Mouse (Mus musculus): ENCODE data around the gene Cdh22.

Gene Cdh22

DNA sequence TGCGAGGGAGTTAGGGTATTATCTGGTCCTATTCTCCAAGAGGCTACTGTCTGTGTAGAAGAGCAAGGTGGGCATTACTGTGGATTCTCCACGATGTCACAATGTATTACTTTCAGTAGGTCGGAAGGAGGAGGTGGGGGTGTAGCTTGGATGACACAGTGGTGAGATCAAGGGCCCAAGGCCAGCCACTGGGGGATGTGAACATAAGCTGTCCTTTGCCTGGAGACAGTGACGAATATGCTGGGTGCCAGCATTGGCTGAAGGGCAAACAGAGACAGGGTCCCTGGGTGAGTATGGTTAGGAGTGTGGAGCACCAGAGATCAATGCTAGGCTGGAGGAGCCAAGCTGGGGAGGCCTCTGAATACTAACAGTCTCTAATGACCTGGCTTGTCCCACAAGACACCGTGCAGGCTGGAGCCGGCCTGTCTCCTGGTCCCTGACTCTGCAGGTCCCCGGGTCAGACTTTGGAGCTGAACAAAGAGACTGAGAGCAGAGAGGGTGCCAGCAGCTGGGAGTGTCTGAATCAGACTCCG, 143.2 kb downstream of the Cdh22 start:
- intact Hi-C loops (cut with DNase I): no loop called here

DNA sequence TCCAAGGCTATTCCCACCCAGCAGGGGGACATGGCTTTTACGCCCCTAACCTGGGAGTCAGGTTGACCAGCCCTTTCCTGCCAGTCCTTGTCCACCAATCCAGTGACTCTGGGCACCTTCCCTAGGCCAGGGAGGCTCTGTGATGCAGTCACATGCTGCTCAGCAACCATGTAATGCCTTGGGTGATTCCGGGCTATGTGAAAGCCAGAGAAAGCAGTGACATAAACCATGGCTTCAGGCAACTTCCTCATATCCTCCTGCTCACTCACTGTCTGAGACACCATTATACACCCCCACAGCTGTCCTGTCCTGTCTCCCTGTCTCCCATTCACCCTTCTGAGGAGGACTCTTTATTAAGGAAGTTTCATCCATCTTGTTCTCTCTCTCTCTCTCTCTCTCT, 144.0 kb downstream of the Cdh22 start, which contains the start of gene 1700025C18Rik:
Gene 1700025C18Rik (minus strand): TSS at position 101 of the 400 bp plus-strand sequence.
- intact Hi-C loops (cut with DNase I): no loop called here

DNA sequence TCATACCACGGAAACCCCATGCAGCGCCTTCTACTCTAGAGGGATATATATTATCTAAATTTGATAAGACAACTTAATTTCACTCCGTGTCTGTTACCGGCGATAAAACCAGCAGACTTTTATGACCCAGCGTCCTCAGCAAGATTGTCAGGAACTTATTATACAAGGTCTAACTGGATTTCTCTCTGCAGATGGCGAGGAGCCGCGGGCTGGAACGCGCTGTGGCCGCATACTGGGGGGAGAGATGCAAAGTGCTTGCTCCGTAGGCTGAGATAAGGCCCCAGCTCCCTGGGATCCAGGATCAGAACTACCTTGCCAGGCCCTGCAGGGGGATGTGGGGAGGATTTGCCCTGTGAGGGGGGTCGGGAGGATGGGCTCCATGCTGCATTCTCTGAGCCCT, 145.2 kb downstream of the Cdh22 start:
- intact Hi-C loops (cut with DNase I): no loop called here

DNA sequence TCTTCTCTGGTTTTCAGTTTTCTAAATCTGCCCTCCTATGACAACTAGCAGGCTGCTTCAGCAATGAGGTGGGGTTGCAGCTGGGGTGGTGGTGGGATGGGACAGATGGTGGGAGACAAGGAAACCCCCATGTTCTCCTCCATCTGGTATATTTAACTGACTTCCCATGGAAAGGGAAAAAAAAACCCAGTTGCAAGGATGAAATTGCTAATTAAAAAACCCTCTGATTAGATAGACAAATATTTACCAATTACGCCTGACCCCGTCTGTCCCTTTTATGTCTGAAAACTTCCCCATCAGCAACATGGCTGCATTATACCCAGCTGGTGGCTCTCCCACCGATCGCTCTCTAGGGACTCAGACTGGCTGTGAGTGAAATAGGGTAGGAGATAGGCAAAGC, 148.0 kb downstream of the Cdh22 start:
- intact Hi-C loops (cut with DNase I): no loop called here

DNA sequence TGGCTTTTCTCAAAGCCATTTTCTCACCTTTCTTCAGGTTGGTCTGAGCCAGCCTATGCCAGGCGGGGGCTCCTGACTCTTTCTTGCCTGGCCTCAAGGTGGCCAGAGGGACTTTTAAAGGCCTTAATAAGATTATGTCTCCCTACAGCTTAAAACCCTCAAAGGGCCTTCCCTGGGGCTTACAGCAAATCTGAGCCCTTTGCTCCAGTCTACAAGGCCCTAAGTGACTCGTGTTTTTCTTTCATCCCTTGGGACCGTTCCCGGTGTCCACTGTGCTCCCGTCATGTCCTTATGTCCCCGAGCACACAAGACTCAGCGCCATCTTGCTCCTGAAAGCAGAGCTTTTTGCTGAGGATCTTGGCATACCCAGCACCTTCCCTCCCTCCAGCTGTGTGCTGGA, 153.4 kb downstream of the Cdh22 start:
- intact Hi-C loops (cut with DNase I): no loop called here

DNA sequence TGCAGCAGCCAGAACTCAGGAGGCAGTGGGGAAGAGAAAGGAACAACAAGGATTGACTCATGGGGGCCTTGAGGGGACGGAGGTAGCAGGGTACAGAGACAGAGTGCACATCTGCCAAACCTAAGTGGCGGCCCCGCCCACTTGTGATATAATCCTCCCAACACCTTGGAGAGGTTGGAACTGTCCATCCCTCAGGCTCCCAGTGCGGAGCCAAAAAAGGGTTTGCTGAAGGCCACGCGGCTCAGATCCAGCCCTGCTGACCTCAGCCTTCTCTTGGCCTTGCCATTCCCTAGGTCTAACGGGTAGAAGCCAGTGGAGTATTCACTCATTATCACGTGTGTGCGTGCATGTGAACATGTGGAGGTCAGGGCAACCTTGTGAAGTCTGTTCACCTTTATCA, 154.0 kb downstream of the Cdh22 start:
- intact Hi-C loops (cut with DNase I): no loop called here

DNA sequence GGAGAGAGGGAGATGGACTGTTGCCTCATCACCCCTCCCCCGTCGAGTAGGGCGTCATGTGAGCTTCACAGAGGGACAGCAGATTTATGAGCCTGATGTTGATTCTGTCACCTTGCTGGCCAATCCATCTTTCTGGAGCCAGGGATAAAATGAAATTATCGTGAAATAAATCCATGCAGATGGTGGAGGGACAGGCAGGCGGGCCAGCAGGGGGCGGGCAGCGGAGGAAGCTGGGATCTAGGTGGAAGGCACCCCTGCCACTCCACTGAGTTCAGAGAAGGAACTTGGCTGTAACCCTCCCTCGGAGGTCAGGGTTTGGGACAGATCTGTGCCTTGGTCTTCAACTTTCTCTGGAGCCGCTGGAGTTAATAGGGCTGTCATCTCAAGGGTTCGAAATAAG, 156.0 kb downstream of the Cdh22 start:
- intact Hi-C loops (cut with DNase I): loop anchor here (5.0 kb wide), 1 partner anchor 259 kb away; no protein-coding TSS in a partner anchor

DNA sequence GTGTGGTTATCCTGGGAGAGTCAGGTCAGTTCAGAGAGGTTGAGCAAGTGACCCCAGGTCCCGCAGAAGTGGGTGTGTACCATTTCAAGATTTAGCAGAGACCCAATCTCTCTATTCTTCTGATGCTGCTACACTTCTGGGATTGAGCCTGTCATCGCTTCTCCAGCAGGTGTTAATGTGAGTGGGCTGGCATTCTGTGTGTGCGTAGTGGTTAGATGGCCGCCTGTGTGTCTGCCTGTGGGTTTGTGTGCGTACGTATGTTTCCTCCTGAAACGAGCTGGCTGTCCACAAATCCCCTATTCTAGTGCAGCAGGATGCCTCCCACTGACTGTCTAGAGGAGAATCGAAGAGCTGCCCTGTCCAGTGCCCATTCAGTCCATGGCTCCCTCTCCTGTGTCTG, 156.6 kb downstream of the Cdh22 start:
- intact Hi-C loops (cut with DNase I): loop anchor here (5.0 kb wide), 1 partner anchor 259 kb away; no protein-coding TSS in a partner anchor

DNA sequence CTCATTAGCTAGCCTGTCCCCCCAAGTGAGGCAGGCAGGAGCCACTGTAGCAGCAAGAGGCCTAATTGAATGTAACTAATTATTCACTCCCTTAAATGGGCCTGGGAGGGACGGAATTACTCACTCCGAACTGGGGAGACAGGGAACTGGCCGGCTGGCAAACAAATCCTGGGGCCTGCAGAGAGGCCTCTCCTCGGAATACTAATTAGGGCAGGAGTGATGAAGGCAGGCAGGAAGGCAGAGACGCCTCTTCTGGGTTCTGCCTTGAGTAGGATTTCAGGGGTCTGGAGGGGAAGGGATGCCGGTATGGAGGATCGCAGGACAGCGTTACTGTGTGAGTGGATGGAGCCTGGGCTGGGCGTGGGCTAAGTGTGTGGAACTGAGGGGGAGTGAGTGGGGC, 157.6 kb downstream of the Cdh22 start:
- intact Hi-C loops (cut with DNase I): loop anchor here (2.0 to 5.0 kb wide), 2 partner anchors 36 to 260 kb away; no protein-coding TSS in a partner anchor

DNA sequence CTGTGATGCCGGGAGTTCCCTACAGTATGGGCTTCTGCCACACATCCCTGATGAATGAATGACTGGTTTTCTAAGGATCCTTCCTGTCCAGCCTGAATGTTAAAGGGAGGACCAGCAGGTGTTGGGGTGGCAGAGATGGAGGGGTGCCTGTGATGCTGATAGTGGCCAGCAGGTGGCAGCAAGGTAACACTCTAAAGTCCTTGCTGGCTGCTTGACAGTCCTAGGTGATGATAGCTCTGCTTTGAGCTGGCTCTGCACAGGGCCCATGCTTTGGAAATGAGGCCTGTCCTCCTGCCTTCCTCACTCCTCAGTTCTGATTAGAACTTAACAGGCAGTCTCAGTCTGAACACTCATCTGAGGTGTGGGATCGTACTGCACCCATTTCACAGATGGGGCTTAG, 159.7 kb downstream of the Cdh22 start:
- intact Hi-C loops (cut with DNase I): loop anchor here (1.0 to 5.0 kb wide), 4 partner anchors 113 to 286 kb away; partner anchors contain the start of gene Slc12a5

DNA sequence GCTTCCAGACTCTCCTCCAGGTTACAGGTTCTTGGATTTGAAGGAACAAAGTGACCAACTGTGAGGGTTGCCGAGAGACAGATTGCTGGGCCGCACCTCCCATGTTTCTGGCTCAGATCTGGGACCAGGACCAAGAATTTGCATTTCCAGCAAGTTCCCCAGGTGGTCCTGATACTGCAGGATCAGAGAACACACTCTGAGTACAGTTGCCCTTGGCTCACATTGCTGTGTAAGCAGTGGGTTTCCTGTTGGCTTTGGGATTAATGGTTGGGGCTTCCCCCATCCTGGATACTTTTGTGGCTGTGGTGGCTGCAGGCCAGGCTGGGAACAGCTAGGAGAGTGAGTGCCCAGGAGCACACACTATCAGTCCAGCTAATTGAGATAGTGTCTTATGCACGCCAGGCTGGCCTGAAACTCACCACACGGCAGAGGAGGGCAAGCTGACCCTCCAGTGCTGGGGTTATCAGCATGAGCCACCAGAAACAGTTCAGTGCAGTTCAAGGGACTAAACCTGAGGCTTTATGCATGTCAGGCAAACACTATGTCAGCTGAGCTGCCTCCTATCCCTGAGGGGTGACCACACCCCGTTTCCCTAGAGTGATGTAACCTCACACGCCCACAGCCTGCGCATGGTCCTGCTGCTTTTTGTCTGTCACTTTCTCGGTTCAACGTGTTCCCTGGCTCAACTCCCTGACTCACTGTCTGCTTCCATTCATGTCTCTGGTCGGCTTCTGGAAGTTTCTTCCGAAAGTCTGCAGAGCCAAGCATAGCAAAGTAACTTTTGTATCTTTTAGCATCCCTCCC, 160.4 kb downstream of the Cdh22 start:
- intact Hi-C loops (cut with DNase I): loop anchor here (2.0 to 5.0 kb wide), 2 partner anchors 112 to 203 kb away; partner anchors contain the start of gene Slc12a5

DNA sequence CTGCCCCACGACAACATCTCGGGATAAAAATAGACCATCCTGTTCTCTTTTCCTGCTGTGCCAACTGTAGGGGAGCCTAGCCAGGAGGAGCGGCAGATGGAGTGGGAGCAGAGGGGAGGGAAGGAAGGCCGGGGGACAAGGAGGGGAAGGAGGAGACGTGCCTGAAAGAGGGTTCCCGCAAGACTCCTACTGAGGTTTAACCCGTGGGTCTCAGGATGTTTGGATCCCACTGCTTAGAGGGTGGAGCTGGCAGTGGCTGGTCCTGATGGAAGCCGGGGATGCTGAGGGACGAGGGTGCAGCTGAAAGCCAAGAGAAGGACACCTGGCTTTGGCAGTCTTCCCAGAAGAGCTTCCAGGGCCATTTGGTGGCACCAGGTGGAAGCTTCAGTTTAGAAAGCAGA, 161.3 kb downstream of the Cdh22 start:
- intact Hi-C loops (cut with DNase I): loop anchor here (5.0 kb wide), 1 partner anchor 111 kb away; the partner anchor contains the start of gene Slc12a5

DNA sequence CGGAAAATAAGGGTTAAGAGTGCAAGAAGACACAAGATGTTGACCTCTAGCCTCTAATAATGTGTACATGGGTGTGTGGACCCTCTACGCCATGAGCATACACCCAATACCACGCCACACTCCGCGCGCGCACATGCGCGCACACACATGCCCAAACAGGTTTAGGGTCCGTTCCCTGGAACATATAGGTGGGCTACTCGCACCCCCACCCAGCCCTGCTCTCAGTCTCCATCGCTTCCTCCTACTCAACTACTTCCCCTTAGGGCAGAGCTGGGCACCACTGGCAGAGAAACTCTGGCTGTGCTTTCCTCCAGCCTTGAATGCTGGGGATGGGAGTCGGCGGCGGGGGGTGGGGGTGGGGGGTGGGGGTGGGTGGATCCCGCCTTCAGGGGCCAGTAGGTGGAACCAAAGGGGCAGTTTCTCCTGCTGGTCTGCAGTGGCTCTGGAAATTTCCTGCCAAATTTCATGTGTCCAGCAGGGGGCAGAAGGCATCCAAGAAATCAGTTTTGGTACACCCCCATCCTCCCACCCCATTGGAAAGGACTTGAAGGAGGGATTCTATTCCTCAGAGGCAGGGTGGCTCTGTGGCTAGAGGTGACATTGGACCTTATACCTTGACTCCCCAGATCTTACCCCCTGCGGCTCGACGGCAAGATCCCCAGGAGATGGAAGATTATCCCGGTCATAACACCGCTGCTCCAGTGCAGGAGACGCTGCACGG, 164.4 kb downstream of the Cdh22 start:
- intact Hi-C loops (cut with DNase I): loop anchor here (2.0 to 5.0 kb wide), 2 partner anchors 33 to 108 kb away; partner anchors contain the start of gene Slc12a5

DNA sequence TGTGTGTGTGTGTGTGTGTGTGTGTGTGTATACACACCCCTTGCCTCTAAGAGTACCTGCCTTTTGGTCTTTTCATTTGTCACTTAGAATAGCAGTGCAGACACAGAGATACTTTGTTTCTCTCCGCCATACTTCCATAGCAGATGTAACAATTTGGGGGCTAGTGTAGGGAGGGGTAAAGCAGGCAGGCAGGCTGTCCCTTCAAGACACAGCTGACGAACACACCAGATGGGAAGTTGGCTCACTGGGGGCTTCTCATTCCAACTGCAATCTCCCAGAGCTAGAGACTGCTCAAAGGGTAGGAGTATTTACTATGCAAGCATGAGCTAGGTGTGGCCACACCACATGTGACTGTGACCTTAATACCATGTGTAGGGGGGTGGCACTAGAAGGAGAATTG, 165.8 kb downstream of the Cdh22 start:
- intact Hi-C loops (cut with DNase I): no loop called here

DNA sequence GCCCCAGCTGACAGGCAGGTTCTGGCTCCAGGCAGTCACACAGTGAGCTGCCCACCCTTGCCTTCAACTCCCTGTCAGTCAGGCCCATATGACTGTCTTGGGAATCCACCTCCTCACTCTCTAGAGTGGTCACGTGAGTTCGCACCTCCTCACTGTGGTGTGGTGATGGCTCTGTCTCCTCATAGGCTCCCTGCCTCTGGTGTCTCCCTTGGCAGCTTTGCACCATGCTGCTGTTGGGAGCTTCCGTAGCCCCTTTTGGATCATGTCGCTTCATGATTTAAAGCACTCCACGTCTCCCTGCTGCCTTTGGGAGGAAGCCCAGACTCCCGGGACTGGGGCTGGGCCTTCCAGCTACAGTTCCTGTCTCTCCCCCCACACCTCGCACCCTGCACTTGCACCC, 170.2 kb downstream of the Cdh22 start:
- intact Hi-C loops (cut with DNase I): no loop called here

DNA sequence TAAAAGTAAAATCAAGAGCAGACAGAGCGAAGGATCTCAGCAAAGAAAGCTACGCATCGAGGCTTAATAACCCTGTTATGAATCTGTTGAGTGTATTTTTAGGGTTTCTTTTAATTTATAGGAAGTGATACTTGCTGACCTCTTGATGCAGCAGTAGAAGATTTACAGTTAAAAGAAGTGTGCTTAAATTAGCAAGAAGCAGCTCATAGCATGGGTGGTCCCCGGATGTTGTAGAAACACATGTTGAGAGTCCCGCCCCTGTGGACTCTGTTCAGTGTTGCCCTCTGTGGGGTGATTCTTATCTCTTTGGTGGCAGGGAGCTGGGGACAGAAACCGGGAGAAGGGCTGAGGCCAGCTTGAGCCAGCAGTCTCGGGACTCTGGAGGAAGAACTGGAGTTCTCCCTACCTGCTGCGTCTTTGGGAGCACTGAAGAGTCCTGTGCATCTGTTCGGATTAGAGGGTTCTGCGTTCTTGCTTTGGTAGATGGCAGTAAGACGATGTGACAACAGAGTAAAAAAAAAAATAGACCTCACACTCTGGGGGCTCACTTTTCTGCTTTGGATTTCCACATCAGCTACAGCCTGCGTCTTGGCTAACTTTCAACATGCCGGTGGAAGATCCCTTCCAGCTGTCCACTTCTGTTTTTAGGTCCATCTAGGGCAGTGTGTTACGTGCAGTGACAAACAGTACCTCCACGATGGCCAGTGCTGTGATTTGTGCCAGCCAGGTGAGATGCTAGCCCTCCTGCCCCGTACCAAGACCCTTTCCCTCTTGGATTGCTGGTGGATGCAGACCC, 172.8 kb downstream of the Cdh22 start:
- intact Hi-C loops (cut with DNase I): no loop called here
